8 mouse cellular contexts compared by ENCODE assay signal in the genomic region with DNA sequence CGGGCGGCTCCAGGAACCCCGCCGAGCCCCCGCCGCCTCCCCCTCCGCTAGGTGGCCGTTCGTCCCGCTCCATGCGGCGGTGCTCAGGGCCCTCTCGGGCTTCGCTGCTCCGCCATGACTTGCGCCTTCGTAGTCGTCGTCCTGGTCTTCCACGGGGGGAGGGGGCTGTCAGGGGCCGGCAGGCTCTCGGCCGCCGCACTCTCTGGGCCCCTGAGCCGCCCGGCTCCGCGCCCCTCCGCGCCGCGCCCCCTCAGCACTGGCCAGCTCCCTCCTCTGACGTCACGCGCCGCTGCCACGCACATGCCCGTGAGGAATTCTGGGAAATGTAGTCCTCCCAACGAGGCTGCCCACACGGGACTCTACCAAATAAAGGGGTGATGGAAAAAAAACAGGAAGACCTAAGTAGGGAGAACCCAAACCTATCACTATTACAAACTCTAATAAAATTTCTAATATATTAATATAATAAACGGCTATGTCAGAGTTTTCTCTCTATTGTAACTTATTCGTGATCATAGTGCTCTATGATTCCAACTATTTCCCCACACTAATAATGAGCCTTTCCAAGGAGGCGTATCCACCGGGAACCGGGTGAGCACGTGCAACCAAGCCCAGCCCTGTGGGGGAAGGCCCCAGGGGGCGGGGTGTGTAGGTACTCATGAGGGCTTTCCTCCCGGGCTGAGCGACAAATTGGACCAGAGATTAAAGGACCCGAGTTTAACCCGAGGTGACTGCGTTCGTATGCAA. TPM values are rescaled to one million over a fixed set of nuclear protein-coding genes. Genes with fewer than 3 reads are reported as not detected.
DNase-seq lines count a peak whose midpoint lies in the region; ATAC-seq and TF ChIP-seq lines count a peak whose summit lies in the region.

No protein-coding gene starts in this region.

- H3K4me1 ChIP-seq in ES-E14 (ENCODE audit: control insufficient read depth in 2 of 2, insufficient read depth in 2 of 2, low read length in 2 of 2, poor library complexity in 1 of 2) = peaks cover 0 to 2% of the 10 kb centered on the region in 2 experiments; a peak in 1 of 4 replicates
- H3K4me1 ChIP-seq in forebrain, embryonic 15.5 days = peaks cover 21% of the 10 kb centered on the region
- no peaks in the 10 kb centered on the region for H3K4me1 ChIP-seq in lung, embryonic 14.5 days (ENCODE audit: insufficient read depth)
- peaks cover 7% of the 10 kb centered on the region for H3K4me1 ChIP-seq in olfactory bulb, adult 2 months (ENCODE audit: control insufficient read depth, insufficient read depth, low read length)
- peaks cover 11% of the 10 kb centered on the region for H3K4me1 ChIP-seq in thymus, adult 2 months (replicated peaks; ENCODE audit: control insufficient read depth, insufficient read depth, low read length)

- H3K9me3 ChIP-seq in ES-E14 (ENCODE audit: control insufficient read depth, insufficient read depth, low read depth, low read length) = no peaks in the 10 kb centered on the region
- no peaks in the 10 kb centered on the region for H3K9me3 ChIP-seq in forebrain, embryonic 15.5 days
- H3K9me3 ChIP-seq in lung, embryonic 14.5 days (ENCODE audit: low read depth, low read length) = no peaks in the 10 kb centered on the region

- TF ChIP-seq POLR2A in olfactory bulb, adult 2 months (IDR thresholded peaks at IDR 0.05; ENCODE audit: insufficient read depth, low read depth, low read length) = peak; percentile 18; the same call in 1 of the 2 replicates
- TF ChIP-seq POLR2A in thymus, adult 2 months (IDR thresholded peaks at IDR 0.05; ENCODE audit: control insufficient read depth, extremely low read depth, insufficient read depth, low read length, poor library complexity) = no peak

- peak overlapping the region; percentile 28; the same call in 1 of the 2 replicates for H3K27ac ChIP-seq in ES-E14 (ENCODE audit: insufficient read depth, low read depth, low read length, poor library complexity, severe bottlenecking)
- H3K27ac ChIP-seq in forebrain, embryonic 15.5 days (replicated peaks) = no peak overlapping the region
- H3K27ac ChIP-seq in layer of hippocampus, adult 2 months = peak overlapping the region; percentile 91
- 0 out of 2 replicates have a peak overlapping the region, but pooled peaks have one; percentile 43 for H3K27ac ChIP-seq in lung, embryonic 14.5 days (ENCODE audit: low read depth)
- H3K27ac ChIP-seq in olfactory bulb, adult 2 months (ENCODE audit: insufficient read depth, low read depth, low read length) = no peak overlapping the region
- no peak overlapping the region for H3K27ac ChIP-seq in thymus, adult 2 months (ENCODE audit: control insufficient read depth, insufficient read depth, low read length)

- DNase-seq in ES-E14 (ENCODE audit: low read depth, low spot score) = peak; percentile 96
- DNase-seq in cerebellum, adult 11-12 months = peak; percentile 92
- DNase-seq in heart, postnatal 36 days = peak; percentile 91 to 94
- peak; percentile 93 for DNase-seq in layer of hippocampus, adult 2 months (ENCODE audit: low spot score in 2 of 2)
- peak; percentile 99 for DNase-seq in lung, embryonic 14.5 days
- peak; percentile 93 for DNase-seq in thymus, adult 2 months

- TF ChIP-seq CTCF in layer of hippocampus, adult 2 months (conservative IDR thresholded peaks at IDR 0.05) = peak; percentile 47
- TF ChIP-seq CTCF in lung, embryonic 14.5 days (IDR thresholded peaks at IDR 0.05; ENCODE audit: low read depth) = peak; percentile 9; the same call in 1 of the 2 replicates
- 0 out of 2 replicates have a peak, but pooled peaks have one; percentile 13 for TF ChIP-seq CTCF in olfactory bulb, adult 2 months (IDR thresholded peaks at IDR 0.05; ENCODE audit: insufficient read depth, low read depth, low read length)
- no peak; the same call in 1 of the 2 replicates for TF ChIP-seq CTCF in thymus, adult 2 months (IDR thresholded peaks at IDR 0.05; ENCODE audit: borderline replicate concordance, control insufficient read depth, extremely low read depth, insufficient read depth, low read length, poor library complexity)

- no peaks in the 10 kb centered on the region for H3K36me3 ChIP-seq in ES-E14 (ENCODE audit: control insufficient read depth, insufficient read depth, low read length, poor library complexity, severe bottlenecking)
- H3K36me3 ChIP-seq in forebrain, embryonic 15.5 days = no peaks in the 10 kb centered on the region
- H3K36me3 ChIP-seq in lung, embryonic 14.5 days (ENCODE audit: insufficient read depth) = no peaks in the 10 kb centered on the region
- no peaks in the 10 kb centered on the region for H3K36me3 ChIP-seq in thymus, adult 2 months (ENCODE audit: control insufficient read depth, insufficient read depth, low read length)

- peak overlapping the region; percentile 54 for H3K9ac ChIP-seq in ES-E14 (ENCODE audit: insufficient read depth, low read depth, low read length, poor library complexity, severe bottlenecking)
- peak overlapping the region; percentile 58 for H3K9ac ChIP-seq in forebrain, embryonic 15.5 days (replicated peaks)
- peak overlapping the region; percentile 59 for H3K9ac ChIP-seq in lung, embryonic 14.5 days

- H3K27me3 ChIP-seq in forebrain, embryonic 15.5 days = peaks cover 13% of the 10 kb centered on the region; the same call in 1 of the 2 replicates
- H3K27me3 ChIP-seq in lung, embryonic 14.5 days (ENCODE audit: insufficient read depth, low read length) = peaks cover 21% of the 10 kb centered on the region
- H3K27me3 ChIP-seq in thymus, adult 2 months (ENCODE audit: control insufficient read depth, insufficient read depth, low read length) = peaks cover 9% of the 10 kb centered on the region; the same call in 1 of the 2 replicates

- intact Hi-C loops in heart, postnatal 36 days (cut with DNase I) = loop anchor here (5.0 to 10.0 kb wide), 3 partner anchors 141 to 298 kb away; a partner anchor contains a TSS

- in situ Hi-C loops in ES-E14 (cut with MboI; ENCODE audit: low sequenced_read_pairs in 2 of 2, unreplicated experiment in 2 of 2) = no loop called here

- H3K4me3 ChIP-seq in ES-E14 (ENCODE audit: insufficient read depth in 1 of 2, low read depth in 1 of 2, low read length in 2 of 2, poor library complexity in 1 of 2, severe bottlenecking in 1 of 2) = peak overlapping the region; percentile 67 to 90
- peak overlapping the region; percentile 95 for H3K4me3 ChIP-seq in forebrain, embryonic 15.5 days
- H3K4me3 ChIP-seq in layer of hippocampus, adult 2 months = peak overlapping the region; percentile 67
- peak overlapping the region; percentile 83 for H3K4me3 ChIP-seq in lung, embryonic 14.5 days (ENCODE audit: low read depth, low read length)
- peak overlapping the region; percentile 100 for H3K4me3 ChIP-seq in olfactory bulb, adult 2 months (ENCODE audit: insufficient read depth, low read depth, low read length)
- H3K4me3 ChIP-seq in thymus, adult 2 months (ENCODE audit: control insufficient read depth, insufficient read depth, low read length) = peak overlapping the region; percentile 97

- ATAC-seq in forebrain, embryonic 15.5 days (replicated peaks) = peak; percentile 95
- ATAC-seq in lung, embryonic 14.5 days (ENCODE audit: insufficient read depth) = peak; percentile 95

- H3K4me2 ChIP-seq in forebrain, embryonic 15.5 days (replicated peaks) = peak overlapping the region; percentile 87
- peak overlapping the region; percentile 71 for H3K4me2 ChIP-seq in lung, embryonic 14.5 days

- WGBS in forebrain, embryonic 15.5 days = under 1% methylated on average over 42 of the region's 53 CpGs
- WGBS in lung, embryonic 14.5 days = 1% methylated on average over 42 of the region's 53 CpGs
- whole genome bisulfite sequencing in olfactory bulb, adult 2 months = 1% methylated on average over 53 of the region's 53 CpGs
- WGBS in thymus, adult 2 months = under 1% methylated on average over 50 of the region's 53 CpGs

TF ChIP-seq in ES-E14, 5 proteins besides CTCF, POLR2A, EP300 and RAD21:
- TF ChIP-seq HCFC1 (IDR thresholded peaks at IDR 0.05; ENCODE audit: borderline replicate concordance, insufficient read depth, low read length) (peak; percentile 92), MAFK (IDR thresholded peaks at IDR 0.05; ENCODE audit: insufficient read depth, low read depth, low read length) (no peak)

RNA-seq across cellular contexts. Expression of a gene that starts 1.2 kb away (rescaled TPM):
- 40.7 and 51.5 TPM in 2 replicates for total RNA-seq in ES-E14 (2012; rRNA removed)
- 1.1 and 1.7 TPM in 2 replicates for polyA plus RNA-seq in forebrain, embryonic 15.5 days (2015; fragmentation: Nextera tagmentation; extraction: Ambion mirVana)
- 1 to 10 TPM; 1.6 to 1.8 TPM for total RNA-seq in heart, postnatal 36 days (2021)
- 1 to 10 TPM; 5.6 to 7.0 TPM for total RNA-seq in layer of hippocampus, adult 2 months (2021)
- 1.4 and 1.9 TPM in 2 replicates for polyA plus RNA-seq in lung, embryonic 14.5 days (2014; fragmentation: Nextera tagmentation; extraction: Ambion mirVana)
- polyA plus RNA-seq in olfactory bulb, adult 2 months (2012; ENCODE audit: insufficient read depth, insufficient read length, low replicate concordance, missing spikeins) = not detected in 2 replicates
- polyA plus RNA-seq in thymus, adult 2 months (2012; rRNA removed) = 3.4 and 4.2 TPM in 2 replicates

RNA-seq across cellular contexts. Expression of a gene that starts 5.5 kb away (rescaled TPM):
- 0.27 and 0.37 TPM in 2 replicates for total RNA-seq in ES-E14 (2012; rRNA removed)
- 1.7 and 1.8 TPM in 2 replicates for polyA plus RNA-seq in forebrain, embryonic 15.5 days (2015; fragmentation: Nextera tagmentation; extraction: Ambion mirVana)
- total RNA-seq in heart, postnatal 36 days (2021) = 1 to 10 TPM; 4.5 to 4.6 TPM
- 1 to 10 TPM; 1.3 to 1.5 TPM for total RNA-seq in layer of hippocampus, adult 2 months (2021)
- polyA plus RNA-seq in lung, embryonic 14.5 days (2014; fragmentation: Nextera tagmentation; extraction: Ambion mirVana) = 2.7 and 2.9 TPM in 2 replicates
- not detected in 2 replicates for polyA plus RNA-seq in olfactory bulb, adult 2 months (2012; ENCODE audit: insufficient read depth, insufficient read length, low replicate concordance, missing spikeins)
- 5.0 and 5.2 TPM in 2 replicates for polyA plus RNA-seq in thymus, adult 2 months (2012; rRNA removed)

Comparison
In these comparisons a context has a peak if more than half of its experiments do, and no peak if none do; other contexts are left out.
1. H3K27ac ChIP-seq: peak in ES-E14 (single experiment), layer of hippocampus, adult 2 months (single experiment) and lung, embryonic 14.5 days (single experiment); none in forebrain, embryonic 15.5 days (single experiment), olfactory bulb, adult 2 months (single experiment) and thymus, adult 2 months (single experiment).
2. Peak in every context shown above with its lines, with median percentiles within 50 percentile points of each other: DNase-seq, H3K4me3 ChIP-seq and H3K9ac ChIP-seq.